Mouse (Mus musculus) heart, embryonic 14.5 days (tissue): ENCODE data around the gene Dsn1. TPM values are rescaled to one million over a fixed set of nuclear protein-coding genes. Genes with fewer than 3 reads are reported as not detected.

Experiments
- ATAC-seq: fragments of 200-750 bp; cut with Nextera tagmentation; 2 replicates; pipeline ENCODE4 v1.8.0; 2017; ENCODE audit warnings: low read depth, moderate TSS enrichment; ENCODE audit not compliant: insufficient number of reproducible peaks, insufficient read depth, low FRiP score
- H3K27ac ChIP-seq, 2 experiments: fragments of 200-500 bp in 1 of 2; fragments of 300-500 bp in 1 of 2; sonication (generic) in 1 of 2; replicated peaks in 1 of 2; 2 replicates each; pipeline ENCODE4 v1.5.1; 2012 to 2014; ENCODE audit warnings: low read depth in 2 of 2, low read length in 2 of 2, control low read depth in 1 of 2, mild to moderate bottlenecking in 1 of 2, mixed read lengths in 1 of 2; ENCODE audit not compliant: control insufficient read depth in 1 of 2, insufficient read depth in 1 of 2
- H3K27me3 ChIP-seq: fragments of 300-500 bp; sonication (generic); 2 replicates; pipeline ENCODE4 v1.6.1; 2014; ENCODE audit warnings: mild to moderate bottlenecking, low read length, control low read depth; ENCODE audit not compliant: control insufficient read depth, insufficient read depth
- H3K36me3 ChIP-seq: fragments of 300-500 bp; sonication (generic); 2 replicates; pipeline ENCODE4 v1.6.1; 2014; ENCODE audit warnings: mild to moderate bottlenecking, control low read depth, low read length, mixed read lengths; ENCODE audit not compliant: control insufficient read depth, insufficient read depth
- H3K4me1 ChIP-seq, 2 experiments: fragments of 200-500 bp in 1 of 2; fragments of 300-500 bp in 1 of 2; sonication (generic) in 1 of 2; 2 replicates each; pipeline ENCODE4 v1.6.1; 2012 to 2014; ENCODE audit warnings: low read length in 2 of 2, control low read depth in 1 of 2, mixed read lengths in 1 of 2; ENCODE audit not compliant: control insufficient read depth in 2 of 2, insufficient read depth in 2 of 2
- H3K4me2 ChIP-seq: fragments of 300-500 bp; sonication (generic); 2 replicates; pipeline ENCODE4 v1.6.1; 2014; ENCODE audit warnings: mild to moderate bottlenecking, low read length
- H3K4me3 ChIP-seq, 2 experiments: fragments of 200-500 bp in 1 of 2; fragments of 300-500 bp in 1 of 2; sonication (generic) in 1 of 2; 2 replicates each; pipeline ENCODE4 v1.5.1; 2012 to 2014; ENCODE audit warnings: low read length in 2 of 2, mild to moderate bottlenecking in 2 of 2, control low read depth in 1 of 2, low read depth in 1 of 2, moderate library complexity in 1 of 2; ENCODE audit not compliant: control insufficient read depth in 1 of 2, insufficient read depth in 1 of 2
- H3K9ac ChIP-seq: fragments of 300-500 bp; sonication (generic); 2 replicates; pipeline ENCODE4 v1.6.1; 2014; ENCODE audit warnings: mild to moderate bottlenecking, low read length
- H3K9me3 ChIP-seq: fragments of 300-500 bp; sonication (generic); 2 replicates; pipeline ENCODE4 v1.6.1; 2016; ENCODE audit warnings: low read length, control low read depth; ENCODE audit not compliant: control insufficient read depth
- WGBS: fragments of 180-500 bp; shearing (Covaris S2); extraction: QIAGEN DNeasy Blood & Tissue Kit; methylation state at CpG from one replicate; pipeline ENCODE4 v1.1.7; 2014; 5-methylcytosine and 5-hydroxymethylcytosine counted together
- polyA plus RNA-seq: library from polyadenylated mRNA; unstranded; fragments of >200 nt; fragmentation: Nextera tagmentation; extraction: Ambion mirVana; gene quantifications from 2 replicates; pipeline ENCODE4 v1.2.1, GENCODE M21; 2014

The Dsn1 gene
- polyA plus RNA-seq: 35.9 and 36.8 TPM in 2 replicates

DNA sequence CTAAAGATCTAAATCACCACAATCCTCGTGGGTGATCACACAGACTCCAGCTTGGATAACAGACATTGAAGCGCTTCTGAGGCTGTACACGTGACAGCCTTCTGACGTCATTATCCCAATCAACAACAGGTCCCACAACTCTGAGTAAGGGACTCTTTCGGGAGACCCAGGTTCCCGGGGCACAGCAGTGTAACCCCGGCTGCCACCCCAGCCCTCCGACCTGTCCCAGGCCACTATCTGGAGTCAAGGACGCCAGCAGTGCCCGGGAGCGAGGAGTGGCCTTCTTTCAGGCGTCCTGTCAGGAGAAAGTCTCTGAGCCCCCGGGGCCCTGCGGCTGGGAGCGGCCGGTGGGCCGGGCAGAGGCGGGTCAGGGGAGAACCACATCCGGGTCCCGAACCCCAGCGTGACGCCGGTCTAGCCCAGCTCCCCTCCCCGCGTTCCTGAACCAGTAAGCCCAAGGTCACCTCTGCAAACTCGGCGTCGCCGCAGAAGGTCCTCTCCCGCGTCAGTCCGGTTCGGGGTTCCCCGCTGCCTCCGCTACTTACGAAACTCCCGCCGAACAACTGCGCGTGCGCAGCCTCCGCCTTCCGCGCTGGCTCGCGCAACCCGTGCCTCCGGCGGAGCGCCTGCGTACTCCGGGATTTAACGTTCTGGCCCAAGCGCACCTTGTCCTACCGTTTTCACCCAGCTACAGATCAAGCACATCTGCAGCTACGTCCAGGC lies at the start of gene Dsn1:
TSS of gene Dsn1 (minus strand) at position 644 of the 723 bp plus-strand sequence.
- Histone ChIP-seq H3K4me3 (peak within 1 kb of the TSS; percentile 73 to 77), H3K27ac (peak within 1 kb of the TSS; percentile 58 to 82), H3K9me3 (no peaks in the 10 kb centered on the region), H3K36me3 (peaks cover 29% of the 10 kb centered on the region), H3K4me2 (peak within 1 kb of the TSS; percentile 85), H3K4me1 (peaks cover 14 to 17% of the 10 kb centered on the region in 2 experiments), H3K9ac (peak within 1 kb of the TSS; percentile 87), H3K27me3 (no peaks in the 10 kb centered on the region)
- ATAC-seq: peak; percentile 69
- WGBS: under 1% methylated on average over 56 of the region's 56 CpGs

DNA sequence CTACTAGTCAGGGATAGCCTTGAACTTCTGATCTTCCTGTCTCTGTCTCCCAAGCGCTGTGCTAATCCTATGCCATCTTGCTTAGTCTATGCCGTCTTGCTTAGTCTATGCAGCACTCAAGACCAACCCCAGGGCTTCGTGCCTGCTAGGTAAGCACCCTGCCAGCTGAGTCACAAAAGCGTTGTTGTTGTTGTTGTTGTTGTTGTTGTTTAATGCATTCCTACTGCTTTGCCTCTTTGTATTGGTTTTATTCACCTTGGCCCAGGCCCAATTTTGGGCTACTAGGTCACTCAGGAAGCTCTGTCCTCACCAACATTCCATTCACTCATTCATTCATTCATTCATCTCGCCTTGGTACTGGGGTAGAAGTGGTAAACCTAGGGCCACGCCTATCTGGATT lies 48.8 kb upstream of the Dsn1 start:
- 91% methylated on average over 6 of the region's 6 CpGs for WGBS
- Histone ChIP-seq H3K27ac (peak overlapping the region in 1 of 2 experiments; percentile 89; a peak in 1 of 4 replicates), H3K9me3 (no peaks in the 10 kb centered on the region), H3K4me1 (peaks cover 39 to 66% of the 10 kb centered on the region in 2 experiments), H3K4me3 (no peak overlapping the region), H3K36me3 (peaks cover 64% of the 10 kb centered on the region), H3K9ac (no peak overlapping the region), H3K27me3 (no peaks in the 10 kb centered on the region), H3K4me2 (no peak overlapping the region)
- no peak for ATAC-seq

- WGBS: 35% methylated on average over 5 of the region's 5 CpGs
- H3K9ac ChIP-seq: peak overlapping the region; percentile 49
- no peak overlapping the region for H3K4me3 ChIP-seq
- H3K4me2 ChIP-seq: no peak overlapping the region
- peaks cover 60% of the 10 kb centered on the region for H3K36me3 ChIP-seq
- H3K27me3 ChIP-seq: no peaks in the 10 kb centered on the region
- H3K27ac ChIP-seq: peak overlapping the region; percentile 83 to 89
- ATAC-seq: peak; percentile 64
- peaks cover 39 to 73% of the 10 kb centered on the region in 2 experiments for H3K4me1 ChIP-seq
- no peaks in the 10 kb centered on the region for H3K9me3 ChIP-seq
Observed at GRCm38 (mm10) chr2:157054816-157055215, 47.9 kb upstream of the Dsn1 start.

DNA sequence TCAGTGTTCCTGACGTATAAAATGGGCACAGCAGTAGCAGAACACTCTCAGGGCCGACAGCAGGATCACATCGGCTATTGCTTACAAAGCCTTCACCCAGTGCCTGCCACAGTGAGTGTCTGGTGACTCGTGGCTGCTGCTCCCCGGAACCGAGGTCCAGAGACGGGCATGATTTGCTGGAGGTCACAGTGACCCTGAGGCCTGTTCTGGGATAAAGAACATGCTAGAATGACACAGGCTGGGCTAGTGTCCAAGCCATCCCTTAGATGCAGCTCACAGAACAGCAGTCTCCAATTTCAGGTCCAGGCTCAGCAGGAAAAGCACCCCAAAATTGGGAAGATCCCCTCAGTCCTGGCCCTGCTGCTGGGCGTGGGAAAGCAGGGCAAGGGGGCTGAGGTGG lies 47.3 kb upstream of the Dsn1 start:
- Histone ChIP-seq H3K4me2 (no peak overlapping the region), H3K36me3 (peaks cover 59% of the 10 kb centered on the region), H3K4me3 (no peak overlapping the region), H3K4me1 (peaks cover 40 to 71% of the 10 kb centered on the region in 2 experiments), H3K27ac (peak overlapping the region; percentile 83 to 89), H3K9me3 (no peaks in the 10 kb centered on the region), H3K9ac (peak overlapping the region; percentile 49), H3K27me3 (no peaks in the 10 kb centered on the region)
- ATAC-seq: no peak
- 45% methylated on average over 8 of the region's 8 CpGs for WGBS

GRCm38 (mm10) chr2:157053787-157054186 lies 46.8 kb upstream of the Dsn1 start:
- no peak for ATAC-seq
- Histone ChIP-seq H3K27ac (peak overlapping the region; percentile 83 to 89), H3K36me3 (peaks cover 55% of the 10 kb centered on the region), H3K4me1 (peaks cover 34 to 67% of the 10 kb centered on the region in 2 experiments), H3K9ac (no peak overlapping the region), H3K4me3 (no peak overlapping the region), H3K9me3 (no peaks in the 10 kb centered on the region), H3K27me3 (no peaks in the 10 kb centered on the region), H3K4me2 (no peak overlapping the region)
- WGBS: 75% methylated on average over 4 of the region's 4 CpGs

- Histone ChIP-seq H3K4me2 (no peak overlapping the region), H3K4me3 (no peak overlapping the region), H3K36me3 (peaks cover 51% of the 10 kb centered on the region), H3K4me1 (peaks cover 30 to 60% of the 10 kb centered on the region in 2 experiments), H3K9me3 (no peaks in the 10 kb centered on the region), H3K27me3 (no peaks in the 10 kb centered on the region), H3K9ac (no peak overlapping the region), H3K27ac (peak overlapping the region in 1 of 2 experiments; percentile 15; a peak in 1 of 4 replicates)
- ATAC-seq: no peak
- WGBS: 98% methylated on average over 5 of the region's 5 CpGs
Observed at GRCm38 (mm10) chr2:157053124-157053523, 46.2 kb upstream of the Dsn1 start.

- Histone ChIP-seq H3K9ac (no peak overlapping the region), H3K27ac (peak overlapping the region in 1 of 2 experiments; percentile 15; a peak in 1 of 4 replicates), H3K4me1 (peaks cover 25 to 53% of the 10 kb centered on the region in 2 experiments), H3K27me3 (no peaks in the 10 kb centered on the region), H3K36me3 (peaks cover 52% of the 10 kb centered on the region), H3K4me3 (no peak overlapping the region), H3K9me3 (no peaks in the 10 kb centered on the region), H3K4me2 (no peak overlapping the region)
- 44% methylated on average over 8 of the region's 8 CpGs for WGBS
- ATAC-seq: no peak
Observed at GRCm38 (mm10) chr2:157052448-157052847, 45.5 kb upstream of the Dsn1 start.
